Mouse (Mus musculus): ENCODE data around the gene Ino80e. TPM values are rescaled to one million over a fixed set of nuclear protein-coding genes. Genes with fewer than 3 reads are reported as not detected.

Gene Ino80e
- polyA plus RNA-seq, 2 experiments, result 22.7 to 36.6 TPM

DNA sequence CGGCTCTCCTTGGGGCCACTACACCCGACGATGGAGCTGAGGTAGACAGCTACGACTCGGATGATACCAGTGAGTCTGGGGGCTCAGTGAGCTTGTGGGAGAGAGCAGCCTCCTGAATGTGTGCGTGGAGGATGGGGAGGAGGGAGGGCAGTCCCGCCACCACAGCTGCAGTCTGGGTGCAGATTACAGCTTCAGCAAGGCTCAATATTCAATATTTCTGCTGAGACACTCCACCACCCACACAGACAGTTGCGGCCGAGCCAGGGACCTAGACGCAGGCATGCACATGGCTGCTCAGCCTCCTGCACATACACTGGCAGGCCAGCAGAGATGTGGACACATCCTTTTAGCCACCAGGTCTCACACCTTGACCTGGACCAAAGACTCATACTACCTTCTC is 13.4 kb downstream of the Ino80e start:
- H3K4me1 ChIP-seq (replicated peaks; ENCODE audit: control insufficient read depth in 2 of 2, insufficient read depth in 2 of 2, low read length in 1 of 2), result no peaks in the 10 kb centered on the region
- ATAC-seq (ENCODE audit: insufficient read depth) (no peak), DNase-seq (ENCODE audit: low read depth in 3 of 3, low spot score in 3 of 3) (no peak)
- H3K4me2 ChIP-seq (ENCODE audit: low read depth), result no peak overlapping the region
- H3K27me3 ChIP-seq (ENCODE audit: control insufficient read depth, insufficient read depth, low read length), result peaks cover 37% of the 10 kb centered on the region
- H3K9me3 ChIP-seq (ENCODE audit: control insufficient read depth, low read length), result no peaks in the 10 kb centered on the region
- WGBS (ENCODE audit: insufficient replicate concordance), result 25% methylated on average over 10 of the region's 10 CpGs
- TF ChIP-seq EP300 (IDR thresholded peaks at IDR 0.05; ENCODE audit: low read depth) (no peak), CTCF (IDR thresholded peaks at IDR 0.05; ENCODE audit: low read depth) (no peak)
- no peak overlapping the region for H3K9ac ChIP-seq (replicated peaks)
- H3K4me3 ChIP-seq (ENCODE audit: insufficient read depth in 1 of 2, low read depth in 2 of 2, low read length in 2 of 2), result no peak overlapping the region
- no peak overlapping the region for H3K27ac ChIP-seq
- peaks cover 2% of the 10 kb centered on the region; the same call in 1 of the 2 replicates for H3K36me3 ChIP-seq (replicated peaks; ENCODE audit: control insufficient read depth, insufficient read depth, low read depth)

DNA sequence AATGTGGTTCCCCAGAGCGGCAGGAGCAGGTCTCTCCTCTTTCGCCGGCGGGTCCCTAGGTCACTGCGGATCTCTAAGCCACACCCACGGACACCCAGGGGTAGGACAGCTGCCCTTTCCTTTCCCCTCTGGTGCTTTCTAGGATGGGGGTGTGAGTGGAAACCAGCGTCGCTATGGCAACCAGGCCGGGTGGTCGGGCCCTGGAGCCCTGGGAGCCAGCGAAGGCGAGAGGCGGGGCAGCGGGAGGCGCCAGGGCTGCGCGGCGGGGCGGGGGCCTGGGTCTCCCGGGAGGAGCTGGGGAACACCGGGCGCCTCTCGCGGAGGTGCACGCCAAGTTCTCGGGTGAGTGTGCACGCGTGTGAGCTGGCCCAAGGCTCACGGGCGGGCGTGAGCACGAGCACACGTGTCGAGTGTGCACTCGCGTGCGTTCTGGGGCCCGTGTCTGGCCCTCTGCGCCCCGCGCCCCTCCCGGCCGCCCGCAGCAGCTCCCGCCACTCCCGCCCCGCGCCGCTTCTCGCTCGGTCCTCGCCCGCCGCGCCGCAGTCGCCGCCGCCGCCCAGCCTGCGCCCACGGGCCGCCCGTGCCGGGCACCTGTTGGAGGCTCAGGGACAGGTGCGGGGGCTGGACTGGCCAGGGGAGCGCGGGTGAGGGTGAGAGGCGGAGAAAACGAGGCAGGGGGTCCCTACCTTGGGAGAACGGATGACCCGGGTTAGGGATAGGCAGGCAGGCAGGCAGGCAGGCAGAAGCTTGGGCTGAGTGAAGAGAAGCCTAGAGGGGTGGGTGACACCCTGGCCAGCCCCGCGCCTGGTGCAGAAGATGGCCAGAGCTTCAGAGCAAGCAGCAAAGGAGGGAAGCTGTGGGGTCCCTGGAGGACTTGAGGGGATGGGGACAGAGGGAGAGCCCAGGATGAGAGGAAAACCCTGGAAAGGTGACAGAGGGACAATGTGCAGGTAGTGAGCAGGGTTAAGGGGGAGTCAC is 14.5 kb downstream of the Ino80e start:
- ATAC-seq (ENCODE audit: insufficient read depth) (no peak), DNase-seq (ENCODE audit: low read depth in 3 of 3, low spot score in 3 of 3) (no peak)
- Histone ChIP-seq H3K27me3 (ENCODE audit: control insufficient read depth, insufficient read depth, low read length) (peaks cover 37% of the 10 kb centered on the region), H3K27ac (no peak overlapping the region), H3K9ac (replicated peaks) (0 out of 2 replicates have a peak overlapping the region, but pooled peaks have one; percentile 20), H3K4me2 (ENCODE audit: low read depth) (peak overlapping the region; percentile 62), H3K4me1 (replicated peaks; ENCODE audit: control insufficient read depth in 2 of 2, insufficient read depth in 2 of 2, low read length in 1 of 2) (no peaks in the 10 kb centered on the region), H3K36me3 (replicated peaks; ENCODE audit: control insufficient read depth, insufficient read depth, low read depth) (no peaks in the 10 kb centered on the region), H3K4me3 (ENCODE audit: insufficient read depth in 1 of 2, low read depth in 2 of 2, low read length in 2 of 2) (peak overlapping the region; percentile 28 to 30; a peak in 3 of 4 replicates), H3K9me3 (ENCODE audit: control insufficient read depth, low read length) (no peaks in the 10 kb centered on the region)
- TF ChIP-seq EP300 (IDR thresholded peaks at IDR 0.05; ENCODE audit: low read depth) (no peak), CTCF (IDR thresholded peaks at IDR 0.05; ENCODE audit: low read depth) (no peak)
- 2% methylated on average over 61 of the region's 74 CpGs for WGBS (ENCODE audit: insufficient replicate concordance)

DNA sequence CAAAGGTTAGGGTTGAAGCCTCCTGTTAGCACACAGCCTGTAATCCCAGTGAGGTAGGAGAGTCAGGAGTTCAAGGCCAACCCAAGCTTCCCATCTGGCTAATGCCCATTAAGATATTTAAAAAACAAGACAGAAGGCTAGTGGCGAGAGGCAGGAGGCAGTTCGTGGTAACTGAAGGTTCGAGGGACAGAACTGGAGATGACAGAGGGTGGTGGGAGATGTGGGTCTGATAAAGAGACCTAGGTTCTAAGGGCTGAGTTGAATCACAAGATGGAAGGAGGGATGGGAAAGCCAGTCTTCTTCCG is 15.1 kb downstream of the Ino80e start, which contains the start of gene Doc2a:
Gene Doc2a (plus strand): TSS at position 301 of the 305 bp plus-strand sequence.
- Histone ChIP-seq H3K27ac (no peak within 1 kb of the TSS), H3K4me2 (ENCODE audit: low read depth) (peak within 1 kb of the TSS; percentile 62), H3K27me3 (ENCODE audit: control insufficient read depth, insufficient read depth, low read length) (peaks cover 37% of the 10 kb centered on the region), H3K9ac (replicated peaks) (0 out of 2 replicates have a peak within 1 kb of the TSS, but pooled peaks have one; percentile 20), H3K4me1 (replicated peaks; ENCODE audit: control insufficient read depth in 2 of 2, insufficient read depth in 2 of 2, low read length in 1 of 2) (no peaks in the 10 kb centered on the region), H3K9me3 (ENCODE audit: control insufficient read depth, low read length) (no peaks in the 10 kb centered on the region), H3K4me3 (ENCODE audit: insufficient read depth in 1 of 2, low read depth in 2 of 2, low read length in 2 of 2) (peak within 1 kb of the TSS; percentile 28 to 30; a peak in 3 of 4 replicates), H3K36me3 (replicated peaks; ENCODE audit: control insufficient read depth, insufficient read depth, low read depth) (no peaks in the 10 kb centered on the region)
- no peak for TF ChIP-seq EP300 (IDR thresholded peaks at IDR 0.05; ENCODE audit: low read depth)
- TF ChIP-seq CTCF (IDR thresholded peaks at IDR 0.05; ENCODE audit: low read depth), result no peak
- DNase-seq (ENCODE audit: low read depth in 3 of 3, low spot score in 3 of 3) (no peak), ATAC-seq (ENCODE audit: insufficient read depth) (no peak)
- WGBS (ENCODE audit: insufficient replicate concordance), result 25% methylated on average over 4 of the region's 4 CpGs

DNA sequence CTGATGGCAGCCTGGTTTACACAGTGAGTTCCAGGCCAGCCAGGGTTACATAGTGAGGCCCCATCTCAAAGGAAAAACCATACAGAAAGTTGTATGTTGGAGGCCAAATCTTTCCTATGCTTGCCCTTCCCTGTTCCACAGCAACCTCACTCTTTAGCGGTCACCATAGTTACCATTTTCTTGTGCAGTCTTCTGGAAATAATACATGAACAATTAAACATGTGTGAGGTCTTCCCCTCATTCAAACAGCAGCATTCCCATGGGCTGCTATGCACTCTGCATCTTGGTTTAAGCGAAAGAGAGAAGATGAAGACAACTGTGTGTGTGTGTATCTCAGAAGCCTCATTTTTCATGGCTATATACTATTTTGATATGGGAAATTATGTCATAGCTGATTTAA is 16.7 kb downstream of the Ino80e start:
- Histone ChIP-seq H3K36me3 (replicated peaks; ENCODE audit: control insufficient read depth, insufficient read depth, low read depth) (no peaks in the 10 kb centered on the region), H3K9me3 (ENCODE audit: control insufficient read depth, low read length) (no peaks in the 10 kb centered on the region), H3K27ac (no peak overlapping the region), H3K4me3 (ENCODE audit: insufficient read depth in 1 of 2, low read depth in 2 of 2, low read length in 2 of 2) (no peak overlapping the region), H3K4me1 (replicated peaks; ENCODE audit: control insufficient read depth in 2 of 2, insufficient read depth in 2 of 2, low read length in 1 of 2) (no peaks in the 10 kb centered on the region), H3K9ac (replicated peaks) (no peak overlapping the region), H3K27me3 (ENCODE audit: control insufficient read depth, insufficient read depth, low read length) (peaks cover 37% of the 10 kb centered on the region), H3K4me2 (ENCODE audit: low read depth) (no peak overlapping the region)
- DNase-seq (ENCODE audit: low read depth in 3 of 3, low spot score in 3 of 3) (no peak), ATAC-seq (ENCODE audit: insufficient read depth) (no peak)
- no peak for TF ChIP-seq EP300 (IDR thresholded peaks at IDR 0.05; ENCODE audit: low read depth)
- TF ChIP-seq CTCF (IDR thresholded peaks at IDR 0.05; ENCODE audit: low read depth), result no peak
- WGBS (ENCODE audit: insufficient replicate concordance), result 72% methylated on average over 2 of the region's 2 CpGs

DNA sequence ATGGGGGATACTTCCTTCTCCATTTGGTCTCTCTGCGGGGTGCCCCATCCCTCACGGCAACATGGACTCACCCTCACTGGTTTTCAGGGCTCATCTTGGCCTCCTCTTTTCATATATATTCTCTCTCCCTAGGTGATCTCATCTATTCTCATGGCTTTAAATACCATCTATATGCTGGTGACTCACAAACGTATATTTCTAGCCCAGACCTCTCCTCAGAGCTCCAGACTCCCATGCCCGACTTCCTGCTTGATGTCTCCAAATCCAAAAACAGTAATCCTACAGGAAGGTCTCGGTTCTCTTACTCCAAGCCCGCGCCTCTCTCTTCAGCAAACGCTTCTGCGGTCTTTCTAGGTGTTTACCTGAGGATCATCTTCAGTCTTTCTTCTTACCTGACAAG is 18.9 kb downstream of the Ino80e start:
- H3K4me3 ChIP-seq (ENCODE audit: insufficient read depth in 1 of 2, low read depth in 2 of 2, low read length in 2 of 2), result no peak overlapping the region
- WGBS (ENCODE audit: insufficient replicate concordance), result 55% methylated on average over 9 of the region's 9 CpGs

More for the DNA sequence above, 18.9 kb downstream of the Ino80e start:
- ATAC-seq (ENCODE audit: insufficient read depth), result no peak
- Histone ChIP-seq H3K27me3 (ENCODE audit: control insufficient read depth, insufficient read depth, low read length) (peaks cover 20% of the 10 kb centered on the region), H3K9me3 (ENCODE audit: control insufficient read depth, low read length) (no peaks in the 10 kb centered on the region), H3K4me2 (ENCODE audit: low read depth) (no peak overlapping the region), H3K9ac (replicated peaks) (no peak overlapping the region), H3K27ac (no peak overlapping the region), H3K4me1 (replicated peaks; ENCODE audit: control insufficient read depth in 2 of 2, insufficient read depth in 2 of 2, low read length in 1 of 2) (no peaks in the 10 kb centered on the region), H3K36me3 (replicated peaks; ENCODE audit: control insufficient read depth, insufficient read depth, low read depth) (no peaks in the 10 kb centered on the region)
- no peak for TF ChIP-seq EP300 (IDR thresholded peaks at IDR 0.05; ENCODE audit: low read depth)
- no peak for TF ChIP-seq CTCF (IDR thresholded peaks at IDR 0.05; ENCODE audit: low read depth)
- DNase-seq (ENCODE audit: low read depth in 3 of 3, low spot score in 3 of 3), result no peak

Measured in liver, embryonic 14.5 days (tissue).